Mouse (Mus musculus): ENCODE results near the gene Cpsf4l. TPM values are rescaled to one million over a fixed set of nuclear protein-coding genes. Genes with fewer than 3 reads are reported as not detected.

The Cpsf4l gene
- polyA plus RNA-seq, 1 experiment, result not detected

- H3K9me3 ChIP-seq, result 0 out of 2 replicates have a peak, but pooled peaks cover 4% of the 10 kb centered on the region
- H3K36me3 ChIP-seq (replicated peaks; ENCODE audit: low read length), result peaks cover 15% of the 10 kb centered on the region
- peaks cover 16% of the 10 kb centered on the region for H3K4me1 ChIP-seq
- H3K27me3 ChIP-seq (replicated peaks), result peaks cover 6% of the 10 kb centered on the region
- no peak overlapping the region for H3K4me3 ChIP-seq (replicated peaks)
- TF ChIP-seq FLI1 (IDR thresholded peaks at IDR 0.05; ENCODE audit: low read length) (no peak), GATA1 (IDR thresholded peaks at IDR 0.05; ENCODE audit: borderline replicate concordance, low read length) (no peak)
Observed at GRCm38 (mm10) chr11:113705966-113706652, 3.7 kb downstream of the Cpsf4l start.

GRCm38 (mm10) chr11:113703758-113704157, 6.1 kb downstream of the Cpsf4l start:
- Histone ChIP-seq H3K27me3 (replicated peaks) (peaks cover 6% of the 10 kb centered on the region), H3K9me3 (0 out of 2 replicates have a peak, but pooled peaks cover 4% of the 10 kb centered on the region), H3K4me1 (peaks cover 12% of the 10 kb centered on the region), H3K36me3 (replicated peaks; ENCODE audit: low read length) (peaks cover 29% of the 10 kb centered on the region), H3K4me3 (replicated peaks) (no peak overlapping the region)
- no peak for TF ChIP-seq FLI1 (IDR thresholded peaks at IDR 0.05; ENCODE audit: low read length)

DNA sequence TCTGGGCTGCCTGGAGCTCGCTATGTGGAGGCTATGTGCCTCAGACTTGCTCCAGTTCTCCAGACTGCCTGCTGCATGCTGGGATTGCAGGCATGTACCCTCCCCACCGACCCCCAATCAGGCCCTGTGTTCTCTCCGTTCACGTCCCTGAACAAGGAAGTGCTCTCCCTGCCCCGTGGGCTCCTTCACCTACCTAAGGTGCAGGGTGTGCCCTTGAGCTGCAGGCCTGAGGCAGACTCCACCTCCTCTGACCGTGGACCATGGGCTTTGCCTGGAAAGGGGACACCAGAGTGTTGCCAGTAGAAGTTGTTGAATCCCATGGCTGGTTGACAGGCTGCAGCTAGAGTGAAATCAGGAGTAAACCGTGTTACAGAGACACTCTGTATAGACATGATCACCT, 10.2 kb downstream of the Cpsf4l start:
- H3K4me1 ChIP-seq, result peaks cover 17% of the 10 kb centered on the region
- peaks cover 16% of the 10 kb centered on the region for H3K9me3 ChIP-seq
- TF ChIP-seq GATA1 (IDR thresholded peaks at IDR 0.05; ENCODE audit: borderline replicate concordance, low read length) (no peak), FLI1 (IDR thresholded peaks at IDR 0.05; ENCODE audit: low read length) (no peak)
- H3K27me3 ChIP-seq (replicated peaks), result peaks cover 4% of the 10 kb centered on the region
- H3K36me3 ChIP-seq (replicated peaks; ENCODE audit: low read length), result peaks cover 53% of the 10 kb centered on the region
- H3K4me3 ChIP-seq (replicated peaks), result no peak overlapping the region

DNA sequence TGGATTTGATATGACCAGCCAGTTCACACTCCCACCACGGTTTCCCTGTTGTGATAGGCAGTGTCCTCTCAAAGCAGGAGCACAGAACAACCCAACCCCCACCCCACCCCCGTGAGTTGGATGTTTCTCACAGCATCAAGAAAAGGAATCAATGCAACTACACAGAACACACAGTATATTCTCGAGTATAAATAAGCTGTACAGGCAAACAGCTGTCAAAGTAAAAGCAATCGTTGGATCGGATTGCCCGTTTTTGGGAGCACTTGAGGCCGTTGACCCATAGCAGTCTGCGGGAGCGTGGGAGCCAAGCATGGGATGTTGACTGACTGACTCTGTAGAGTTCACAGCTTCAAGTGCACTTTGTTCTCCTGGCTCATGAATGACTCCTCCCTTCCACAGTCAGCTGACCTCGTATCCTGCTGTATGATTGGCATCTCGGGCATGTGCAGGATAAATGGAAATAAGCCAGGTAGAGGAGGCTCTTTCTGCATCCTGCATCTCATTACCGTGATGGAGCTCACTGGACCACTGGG, 11.7 kb downstream of the Cpsf4l start:
- Histone ChIP-seq H3K4me1 (peaks cover 14% of the 10 kb centered on the region), H3K36me3 (replicated peaks; ENCODE audit: low read length) (peaks cover 69% of the 10 kb centered on the region), H3K4me3 (replicated peaks) (no peak overlapping the region), H3K27me3 (replicated peaks) (peaks cover 4% of the 10 kb centered on the region), H3K9me3 (peaks cover 16% of the 10 kb centered on the region)
- TF ChIP-seq FLI1 (IDR thresholded peaks at IDR 0.05; ENCODE audit: low read length) (no peak), GATA1 (IDR thresholded peaks at IDR 0.05; ENCODE audit: borderline replicate concordance, low read length) (no peak)

- Histone ChIP-seq H3K27me3 (replicated peaks) (peaks cover 2% of the 10 kb centered on the region), H3K4me3 (replicated peaks) (no peak overlapping the region), H3K9me3 (peaks cover 16% of the 10 kb centered on the region), H3K4me1 (peaks cover 14% of the 10 kb centered on the region), H3K36me3 (replicated peaks; ENCODE audit: low read length) (peaks cover 74% of the 10 kb centered on the region)
- TF ChIP-seq FLI1 (IDR thresholded peaks at IDR 0.05; ENCODE audit: low read length) (no peak), GATA1 (IDR thresholded peaks at IDR 0.05; ENCODE audit: borderline replicate concordance, low read length) (no peak)
Observed at GRCm38 (mm10) chr11:113697571-113697970, 12.2 kb downstream of the Cpsf4l start.

DNA sequence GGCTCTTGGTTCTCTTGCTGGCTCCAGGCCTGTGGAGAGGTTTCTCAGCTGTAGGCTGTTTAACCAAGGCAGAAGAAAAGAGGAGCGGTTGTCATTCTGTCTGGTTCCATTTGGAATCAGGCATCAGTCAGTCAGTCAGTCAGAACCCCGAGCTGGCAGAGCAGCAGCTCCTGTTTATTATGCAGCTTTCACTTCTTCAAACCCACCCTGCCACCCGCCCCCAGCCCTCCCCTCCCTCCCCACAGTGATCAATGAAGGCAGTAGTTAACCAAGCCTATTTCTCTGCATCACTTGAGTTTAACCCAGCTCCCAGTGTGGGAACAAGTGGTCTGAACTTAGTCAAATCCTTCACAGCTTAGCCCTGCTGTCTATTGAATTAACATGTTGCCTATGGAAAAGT, 18.0 kb downstream of the Cpsf4l start:
- Histone ChIP-seq H3K27me3 (replicated peaks) (no peaks in the 10 kb centered on the region), H3K9me3 (peaks cover 8% of the 10 kb centered on the region), H3K4me3 (replicated peaks) (no peak overlapping the region), H3K4me1 (peaks cover 28% of the 10 kb centered on the region), H3K36me3 (replicated peaks; ENCODE audit: low read length) (peaks cover 97% of the 10 kb centered on the region)
- no peak for TF ChIP-seq GATA1 (IDR thresholded peaks at IDR 0.05; ENCODE audit: borderline replicate concordance, low read length)

DNA sequence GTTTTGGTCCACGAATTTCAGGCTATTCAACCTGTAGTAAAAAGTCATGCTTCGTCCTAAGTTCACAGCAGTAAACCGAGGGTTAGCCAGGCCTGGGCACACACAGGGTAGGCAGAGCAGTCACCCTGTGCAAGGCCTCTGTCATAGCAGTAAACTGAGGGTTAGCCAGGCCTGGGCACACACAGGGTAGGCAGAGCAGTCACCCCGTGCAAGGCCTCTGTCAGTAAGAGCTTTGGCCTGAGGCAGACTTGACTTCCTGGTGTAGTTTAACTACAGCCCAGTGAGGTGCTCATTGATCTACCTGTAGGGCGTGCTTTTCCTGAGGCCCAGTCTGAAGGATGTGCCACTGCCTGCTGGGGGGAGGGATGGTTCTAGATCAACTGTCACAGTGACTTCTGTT, 18.5 kb downstream of the Cpsf4l start:
- H3K36me3 ChIP-seq (replicated peaks; ENCODE audit: low read length), result peaks cover 96% of the 10 kb centered on the region
- no peak overlapping the region for H3K4me3 ChIP-seq (replicated peaks)
- H3K9me3 ChIP-seq, result 0 out of 2 replicates have a peak, but pooled peaks cover 3% of the 10 kb centered on the region
- TF ChIP-seq FLI1 (IDR thresholded peaks at IDR 0.05; ENCODE audit: low read length) (no peak), GATA1 (IDR thresholded peaks at IDR 0.05; ENCODE audit: borderline replicate concordance, low read length) (no peak)
- no peaks in the 10 kb centered on the region for H3K27me3 ChIP-seq (replicated peaks)
- H3K4me1 ChIP-seq, result peaks cover 33% of the 10 kb centered on the region

DNA sequence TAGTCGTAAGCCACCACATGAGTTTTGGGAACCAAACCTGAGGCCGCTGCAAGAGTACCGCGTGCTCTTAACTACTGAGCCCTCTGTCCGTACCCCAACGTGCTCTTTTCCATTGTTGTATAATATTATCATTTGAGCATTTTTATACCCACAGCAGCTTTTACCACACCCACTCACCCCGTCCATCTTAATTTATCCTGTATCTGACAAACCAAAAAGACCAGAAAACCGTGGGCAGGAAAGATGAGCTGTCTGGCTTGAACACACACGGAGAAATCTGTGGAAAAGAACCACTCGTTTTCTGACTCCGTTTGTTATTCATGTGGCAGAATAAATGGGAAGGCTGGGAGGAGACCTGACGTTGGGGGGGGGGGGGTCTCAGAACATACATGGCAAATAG, 19.3 kb downstream of the Cpsf4l start:
- Histone ChIP-seq H3K9me3 (0 out of 2 replicates have a peak, but pooled peaks cover under 1% of the 10 kb centered on the region), H3K4me3 (replicated peaks) (no peak overlapping the region), H3K36me3 (replicated peaks; ENCODE audit: low read length) (peaks cover 88% of the 10 kb centered on the region), H3K27me3 (replicated peaks) (no peaks in the 10 kb centered on the region), H3K4me1 (peaks cover 37% of the 10 kb centered on the region)
- no peak for TF ChIP-seq FLI1 (IDR thresholded peaks at IDR 0.05; ENCODE audit: low read length)
- no peak for TF ChIP-seq GATA1 (IDR thresholded peaks at IDR 0.05; ENCODE audit: borderline replicate concordance, low read length)

GRCm38 (mm10) chr11:113687031-113687430, 22.8 kb downstream of the Cpsf4l start:
- Histone ChIP-seq H3K27me3 (replicated peaks) (no peaks in the 10 kb centered on the region), H3K4me3 (replicated peaks) (peak overlapping the region; percentile 35), H3K36me3 (replicated peaks; ENCODE audit: low read length) (peaks cover 53% of the 10 kb centered on the region), H3K4me1 (peaks cover 55% of the 10 kb centered on the region), H3K9me3 (no peaks in the 10 kb centered on the region)
- no peak for TF ChIP-seq FLI1 (IDR thresholded peaks at IDR 0.05; ENCODE audit: low read length)
- TF ChIP-seq GATA1 (IDR thresholded peaks at IDR 0.05; ENCODE audit: borderline replicate concordance, low read length), result no peak

DNA sequence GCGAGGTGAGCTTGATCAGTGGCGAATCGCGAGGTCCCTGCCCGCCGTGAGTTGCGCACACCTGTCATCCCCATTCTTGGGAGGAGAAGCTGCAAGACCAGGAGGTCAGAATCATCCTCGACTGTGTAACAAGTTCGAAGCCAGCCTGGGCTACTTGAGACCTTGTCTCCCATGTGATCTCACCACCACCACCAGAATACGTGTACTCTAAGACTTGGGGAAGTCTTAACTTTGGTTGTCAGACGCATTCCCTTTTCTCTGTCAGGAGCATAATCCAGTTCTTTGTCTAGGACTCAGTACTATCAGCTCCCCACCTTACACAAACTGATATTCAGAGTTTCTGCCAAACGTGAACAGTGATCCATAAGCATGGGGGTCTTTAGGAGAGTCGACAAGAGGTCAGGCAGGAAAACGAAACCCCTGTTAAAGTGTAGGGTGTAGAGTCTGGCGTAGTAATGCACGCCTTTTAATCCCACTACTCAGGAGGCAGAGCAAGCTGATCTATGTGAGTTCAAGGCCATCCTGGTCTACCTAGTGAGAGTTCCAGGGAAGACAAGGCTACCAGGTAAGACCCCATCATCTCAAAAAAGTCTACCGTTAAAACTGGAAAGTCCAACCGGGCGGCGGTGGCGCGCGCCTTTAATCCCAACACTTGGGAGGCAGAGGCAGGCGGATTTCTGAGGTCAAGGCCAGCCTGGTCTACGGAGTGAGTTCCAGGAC, 24.9 kb downstream of the Cpsf4l start:
- TF ChIP-seq GATA1 (IDR thresholded peaks at IDR 0.05; ENCODE audit: borderline replicate concordance, low read length), result no peak
- no peak for TF ChIP-seq FLI1 (IDR thresholded peaks at IDR 0.05; ENCODE audit: low read length)
- no peaks in the 10 kb centered on the region for H3K27me3 ChIP-seq (replicated peaks)
- no peaks in the 10 kb centered on the region for H3K9me3 ChIP-seq
- H3K36me3 ChIP-seq (replicated peaks; ENCODE audit: low read length), result peaks cover 34% of the 10 kb centered on the region
- peaks cover 66% of the 10 kb centered on the region for H3K4me1 ChIP-seq
- peak overlapping the region; percentile 99 for H3K4me3 ChIP-seq (replicated peaks)
